Mouse (Mus musculus) neural tube, embryonic 12.5 days (tissue): ENCODE measurements around the gene Fmo6. TPM values are rescaled to one million over a fixed set of nuclear protein-coding genes. Genes with fewer than 3 reads are reported as not detected.
A peak's percentile ranks its signal among the peaks of the same experiment; 100 is the strongest.

Experiments
- ATAC-seq: fragments of 200-750 bp; cut with Nextera tagmentation; 2 replicates; pipeline ENCODE4 v1.8.0; 2017; ENCODE audit warnings: low read depth, mild to moderate bottlenecking, moderate TSS enrichment, moderate library complexity; ENCODE audit not compliant: low FRiP score
- H3K27ac ChIP-seq: fragments of 300-500 bp; sonication (generic); 2 replicates; pipeline ENCODE4 v1.5.1; 2016
- H3K27me3 ChIP-seq: fragments of 300-500 bp; sonication (generic); replicated peaks from 2 replicates; pipeline ENCODE4 v1.6.1; 2016; ENCODE audit warnings: mild to moderate bottlenecking
- H3K36me3 ChIP-seq: fragments of 300-500 bp; sonication (generic); 2 replicates; pipeline ENCODE4 v1.6.1; 2016; ENCODE audit warnings: mild to moderate bottlenecking
- H3K4me1 ChIP-seq: fragments of 300-500 bp; sonication (generic); 2 replicates; pipeline ENCODE4 v1.6.1; 2016
- H3K4me2 ChIP-seq: fragments of 300-500 bp; sonication (generic); replicated peaks from 2 replicates; pipeline ENCODE4 v1.6.1; 2016; ENCODE audit warnings: mild to moderate bottlenecking
- H3K4me3 ChIP-seq: fragments of 300-500 bp; sonication (generic); 2 replicates; pipeline ENCODE4 v1.5.1; 2016
- H3K9ac ChIP-seq: fragments of 300-500 bp; sonication (generic); 2 replicates; pipeline ENCODE4 v1.6.1; 2016; ENCODE audit warnings: mild to moderate bottlenecking
- H3K9me3 ChIP-seq: fragments of 300-500 bp; sonication (generic); 2 replicates; pipeline ENCODE4 v1.6.1; 2016; ENCODE audit warnings: mild to moderate bottlenecking
- WGBS: fragments of 180-500 bp; shearing (Covaris S2); methylation state at CpG from one replicate; pipeline ENCODE4 v1.1.7; 2016; 5-methylcytosine and 5-hydroxymethylcytosine counted together
- polyA plus RNA-seq: library from polyadenylated mRNA; unstranded; fragments of >200 nt; fragmentation: Nextera tagmentation; extraction: Ambion mirVana; gene quantifications from 2 replicates; pipeline ENCODE4 v1.2.1, GENCODE M21; 2016

Fmo6 gene
- not detected in 2 replicates for polyA plus RNA-seq

- H3K9me3 ChIP-seq: no peaks in the 10 kb centered on the region
- no peaks in the 10 kb centered on the region for H3K36me3 ChIP-seq
- WGBS: 84% methylated on average over 6 of the region's 6 CpGs
- H3K9ac ChIP-seq: no peak within 1 kb of the TSS
- no peak within 1 kb of the TSS for H3K4me3 ChIP-seq
- ATAC-seq: no peak
- no peaks in the 10 kb centered on the region for H3K27me3 ChIP-seq
- no peaks in the 10 kb centered on the region for H3K4me1 ChIP-seq
- H3K27ac ChIP-seq: no peak within 1 kb of the TSS
- no peak within 1 kb of the TSS for H3K4me2 ChIP-seq
Measured at GRCm38 (mm10) chr1:162937415-162937814, at the start of gene Fmo6. Gene Fmo6, minus strand, starts transcription at chr1:162937515.

DNA sequence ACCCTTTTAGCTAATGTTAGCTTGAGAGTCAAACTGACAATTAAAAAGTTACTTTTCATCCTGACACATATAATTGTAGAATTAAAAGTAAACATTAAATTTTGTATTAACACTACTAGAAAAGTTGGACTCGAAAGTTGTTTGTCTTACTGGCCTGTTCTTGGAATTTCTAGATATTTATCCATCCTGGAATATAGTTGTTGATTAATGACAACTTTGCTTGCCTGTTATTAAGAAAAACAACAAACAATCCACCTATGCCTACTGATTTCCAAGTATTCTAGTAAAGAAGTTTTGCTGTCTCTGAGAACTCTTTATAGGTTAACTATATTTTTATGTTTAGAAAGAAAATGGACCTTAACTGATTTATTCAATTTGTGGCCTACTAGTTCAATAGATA lies 49.5 kb upstream of the Fmo6 start:
- WGBS: 86% methylated on average over 1 of the region's 1 CpGs

GRCm38 (mm10) chr1:162986121-162986748 lies 48.9 kb upstream of the Fmo6 start:
- Histone ChIP-seq H3K9ac (no peak overlapping the region), H3K27ac (no peak overlapping the region), H3K36me3 (no peaks in the 10 kb centered on the region), H3K4me2 (no peak overlapping the region), H3K4me3 (no peak overlapping the region), H3K4me1 (no peaks in the 10 kb centered on the region), H3K9me3 (no peaks in the 10 kb centered on the region), H3K27me3 (no peaks in the 10 kb centered on the region)
- ATAC-seq: no peak
- WGBS: 91% methylated on average over 2 of the region's 2 CpGs

More for the DNA sequence above, 49.5 kb upstream of the Fmo6 start:
- Histone ChIP-seq H3K27me3 (no peaks in the 10 kb centered on the region), H3K9me3 (no peaks in the 10 kb centered on the region), H3K27ac (no peak overlapping the region), H3K4me1 (no peaks in the 10 kb centered on the region), H3K36me3 (no peaks in the 10 kb centered on the region), H3K9ac (no peak overlapping the region), H3K4me2 (no peak overlapping the region), H3K4me3 (no peak overlapping the region)
- ATAC-seq: no peak

GRCm38 (mm10) chr1:162984428-162984827 lies 47.1 kb upstream of the Fmo6 start, which contains the start of gene Fmo3:
Gene Fmo3, minus strand, starts transcription at chr1:162984528.
- H3K9me3 ChIP-seq: no peaks in the 10 kb centered on the region
- no peaks in the 10 kb centered on the region for H3K36me3 ChIP-seq
- no peak within 1 kb of the TSS for H3K4me3 ChIP-seq
- no peaks in the 10 kb centered on the region for H3K27me3 ChIP-seq
- H3K4me2 ChIP-seq: no peak within 1 kb of the TSS
- no peak within 1 kb of the TSS for H3K27ac ChIP-seq
- H3K9ac ChIP-seq: no peak within 1 kb of the TSS
- no peak for ATAC-seq
- H3K4me1 ChIP-seq: no peaks in the 10 kb centered on the region
- 83% methylated on average over 1 of the region's 1 CpGs for WGBS

- no peak overlapping the region for H3K4me2 ChIP-seq
- ATAC-seq: no peak
- no peaks in the 10 kb centered on the region for H3K4me1 ChIP-seq
- H3K27me3 ChIP-seq: no peaks in the 10 kb centered on the region
- H3K27ac ChIP-seq: no peak overlapping the region
- 74% methylated on average over 2 of the region's 2 CpGs for WGBS
- no peaks in the 10 kb centered on the region for H3K9me3 ChIP-seq
- H3K9ac ChIP-seq: no peak overlapping the region
- no peak overlapping the region for H3K4me3 ChIP-seq
- no peaks in the 10 kb centered on the region for H3K36me3 ChIP-seq
Measured at GRCm38 (mm10) chr1:162963556-162963955, 26.2 kb upstream of the Fmo6 start.

- no peak overlapping the region for H3K4me2 ChIP-seq
- no peak for ATAC-seq
- no peaks in the 10 kb centered on the region for H3K27me3 ChIP-seq
- no peak overlapping the region for H3K4me3 ChIP-seq
- H3K9ac ChIP-seq: no peak overlapping the region
- no peaks in the 10 kb centered on the region for H3K9me3 ChIP-seq
- 94% methylated on average over 1 of the region's 1 CpGs for WGBS
- H3K36me3 ChIP-seq: no peaks in the 10 kb centered on the region
- H3K4me1 ChIP-seq: no peaks in the 10 kb centered on the region
- H3K27ac ChIP-seq: no peak overlapping the region
Measured at GRCm38 (mm10) chr1:162957422-162957821, 20.1 kb upstream of the Fmo6 start.

DNA sequence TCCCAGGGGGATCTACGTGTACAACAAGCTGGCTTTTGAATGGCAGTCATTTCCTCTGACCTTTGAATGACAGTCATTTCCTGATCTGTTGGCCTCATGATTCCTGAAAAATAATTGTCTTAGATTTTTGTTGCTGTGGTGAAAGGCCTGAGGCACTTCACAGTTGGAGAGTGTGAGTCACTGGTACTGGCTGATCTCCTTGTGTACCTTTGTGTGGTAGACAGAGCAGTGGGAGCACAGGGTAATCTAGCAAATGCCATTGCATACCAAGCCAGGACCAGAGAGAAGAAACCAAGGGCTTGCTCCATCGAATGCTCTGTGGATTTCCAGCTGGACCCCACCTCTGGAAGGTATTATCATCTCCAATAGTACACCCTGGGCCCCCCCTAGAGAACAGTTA lies 15.8 kb upstream of the Fmo6 start:
- Histone ChIP-seq H3K9ac (no peak overlapping the region), H3K4me2 (no peak overlapping the region), H3K4me3 (no peak overlapping the region), H3K4me1 (no peaks in the 10 kb centered on the region), H3K27ac (no peak overlapping the region), H3K36me3 (no peaks in the 10 kb centered on the region), H3K9me3 (no peaks in the 10 kb centered on the region), H3K27me3 (no peaks in the 10 kb centered on the region)
- 57% methylated on average over 2 of the region's 2 CpGs for WGBS
- ATAC-seq: no peak

DNA sequence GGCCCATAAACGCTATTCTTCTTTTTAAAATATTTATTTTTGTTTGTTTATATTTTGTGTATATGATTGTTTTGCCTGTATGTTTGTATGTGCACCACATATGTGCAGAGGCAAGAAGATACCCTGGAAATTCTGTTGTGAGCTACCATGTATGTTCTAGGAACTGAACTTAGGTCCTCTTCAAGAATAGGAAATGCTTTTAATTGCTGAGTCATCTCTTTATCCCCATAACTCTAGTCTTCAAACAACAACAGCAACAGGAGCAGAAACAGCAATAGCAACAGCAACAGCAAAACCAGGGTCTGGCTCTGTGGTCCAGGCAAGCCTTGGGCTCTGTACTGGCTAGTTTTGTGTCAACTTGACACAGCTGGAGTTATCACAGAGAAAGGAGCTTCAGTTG lies 12.4 kb upstream of the Fmo6 start:
- Histone ChIP-seq H3K9ac (no peak overlapping the region), H3K4me1 (0 out of 2 replicates have a peak, but pooled peaks cover 2% of the 10 kb centered on the region), H3K36me3 (no peaks in the 10 kb centered on the region), H3K27me3 (no peaks in the 10 kb centered on the region), H3K27ac (no peak overlapping the region), H3K4me2 (no peak overlapping the region), H3K9me3 (no peaks in the 10 kb centered on the region), H3K4me3 (no peak overlapping the region)
- ATAC-seq: no peak
- WGBS: 97% methylated on average over 1 of the region's 1 CpGs

GRCm38 (mm10) chr1:162947934-162948333 lies 10.6 kb upstream of the Fmo6 start:
- Histone ChIP-seq H3K9ac (no peak overlapping the region), H3K9me3 (no peaks in the 10 kb centered on the region), H3K36me3 (no peaks in the 10 kb centered on the region), H3K27ac (no peak overlapping the region), H3K4me1 (0 out of 2 replicates have a peak, but pooled peaks cover 2% of the 10 kb centered on the region), H3K4me2 (no peak overlapping the region), H3K4me3 (no peak overlapping the region), H3K27me3 (no peaks in the 10 kb centered on the region)
- 87% methylated on average over 6 of the region's 6 CpGs for WGBS
- ATAC-seq: no peak; the same call in 1 of the 2 replicates

DNA sequence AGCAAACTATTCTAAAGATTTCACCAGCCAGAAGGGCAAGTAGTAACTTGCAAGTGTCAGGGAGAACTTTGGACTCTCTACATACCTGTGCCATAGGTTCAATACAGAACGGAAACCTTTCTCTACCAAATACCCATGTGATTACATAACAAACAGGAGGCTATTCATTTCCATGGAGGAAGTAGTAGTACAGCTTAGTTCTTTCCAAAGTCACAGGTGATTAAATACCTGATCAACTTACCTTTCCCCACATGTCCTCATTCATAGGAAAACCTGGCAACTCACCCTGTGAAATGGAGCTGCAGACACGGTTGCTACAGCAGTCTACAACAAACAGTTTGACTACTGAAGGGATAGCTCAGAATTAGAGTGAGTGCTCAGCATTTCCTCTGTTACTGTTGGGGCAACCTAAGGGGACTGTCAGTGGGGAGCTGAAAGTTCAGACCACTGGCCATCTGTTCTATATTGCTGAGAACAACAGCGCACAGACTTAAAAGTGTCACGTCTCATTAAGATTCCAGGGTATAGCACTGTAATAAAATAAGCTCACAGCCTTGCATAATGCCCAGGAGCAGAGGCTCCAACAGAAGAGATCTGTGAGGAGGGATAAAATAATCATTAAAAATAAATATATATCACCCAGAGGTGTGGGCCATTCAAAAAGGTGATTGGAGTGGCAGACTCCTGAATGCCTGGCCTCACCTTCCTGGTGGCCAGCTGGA lies 9.7 kb upstream of the Fmo6 start:
- ATAC-seq: peak; percentile 71; the same call in 1 of the 2 replicates
- Histone ChIP-seq H3K4me3 (no peak overlapping the region), H3K9ac (no peak overlapping the region), H3K4me2 (no peak overlapping the region), H3K27ac (no peak overlapping the region), H3K36me3 (no peaks in the 10 kb centered on the region), H3K27me3 (no peaks in the 10 kb centered on the region), H3K9me3 (no peaks in the 10 kb centered on the region), H3K4me1 (0 out of 2 replicates have a peak, but pooled peaks cover 2% of the 10 kb centered on the region)
- 51% methylated on average over 4 of the region's 4 CpGs for WGBS

GRCm38 (mm10) chr1:162943700-162944099 lies 6.4 kb upstream of the Fmo6 start:
- H3K4me3 ChIP-seq: no peak overlapping the region
- H3K9ac ChIP-seq: no peak overlapping the region
- no peak for ATAC-seq
- H3K36me3 ChIP-seq: no peaks in the 10 kb centered on the region
- 0 out of 2 replicates have a peak, but pooled peaks cover 2% of the 10 kb centered on the region for H3K4me1 ChIP-seq
- WGBS: 76% methylated on average over 6 of the region's 6 CpGs
- H3K4me2 ChIP-seq: no peak overlapping the region
- H3K27ac ChIP-seq: no peak overlapping the region
- H3K27me3 ChIP-seq: no peaks in the 10 kb centered on the region
- H3K9me3 ChIP-seq: no peaks in the 10 kb centered on the region

DNA sequence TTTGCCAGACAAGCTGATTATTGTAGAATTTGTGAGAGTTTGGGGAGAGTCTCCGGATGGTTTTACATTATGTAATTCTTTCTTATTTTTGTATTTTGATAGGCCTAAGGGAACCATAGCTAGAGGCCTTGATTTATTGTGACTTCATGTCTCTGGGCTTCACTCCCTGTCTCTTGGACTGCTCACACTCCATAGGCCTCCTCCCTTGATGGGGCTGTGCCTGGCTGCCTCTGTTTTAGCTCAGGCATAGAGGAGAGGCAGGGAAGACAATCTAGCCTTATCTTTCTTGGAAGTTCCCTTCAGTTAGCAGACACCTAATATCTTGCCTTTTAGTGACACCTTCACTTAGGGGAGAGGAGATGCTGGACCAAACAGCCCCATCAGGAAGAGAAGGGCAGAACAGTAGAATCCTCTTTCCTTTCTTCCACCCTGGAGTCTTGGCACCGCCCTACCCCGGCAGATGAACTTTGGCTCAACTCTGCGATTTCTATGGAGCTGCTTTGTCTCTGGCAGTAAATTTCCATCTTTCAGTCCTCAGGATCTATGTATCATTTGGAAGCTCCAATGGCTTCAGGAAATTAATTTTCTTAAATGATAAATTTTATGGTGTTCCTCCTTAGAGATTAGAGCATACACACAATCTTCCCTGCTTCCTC lies 1.5 kb upstream of the Fmo6 start:
- WGBS: 78% methylated on average over 4 of the region's 4 CpGs
- Histone ChIP-seq H3K9ac (no peak overlapping the region), H3K9me3 (no peaks in the 10 kb centered on the region), H3K36me3 (no peaks in the 10 kb centered on the region), H3K4me1 (no peaks in the 10 kb centered on the region), H3K27ac (no peak overlapping the region), H3K4me2 (no peak overlapping the region), H3K4me3 (no peak overlapping the region), H3K27me3 (no peaks in the 10 kb centered on the region)
- ATAC-seq: no peak
